Mouse (Mus musculus): ENCODE measurements around the gene Zfp422. TPM values are rescaled to one million over a fixed set of nuclear protein-coding genes. Genes with fewer than 3 reads are reported as not detected.

The Zfp422 gene
- polyA plus RNA-seq, 1 experiment: 4.8 TPM

GRCm38 (mm10) chr6:116651437-116652118 lies 22.8 kb upstream of the Zfp422 start:
- H3K9me3 ChIP-seq: no peaks in the 10 kb centered on the region
- peaks cover 61% of the 10 kb centered on the region for H3K4me1 ChIP-seq
- H3K4me3 ChIP-seq (replicated peaks): no peak overlapping the region
- peaks cover 33% of the 10 kb centered on the region for H3K27me3 ChIP-seq (replicated peaks)
- TF ChIP-seq GATA1 (IDR thresholded peaks at IDR 0.05; ENCODE audit: borderline replicate concordance, low read length) (no peak), FLI1 (IDR thresholded peaks at IDR 0.05; ENCODE audit: low read length) (no peak)
- peaks cover 2% of the 10 kb centered on the region for H3K36me3 ChIP-seq (replicated peaks; ENCODE audit: low read length)

- peaks cover 33% of the 10 kb centered on the region for H3K27me3 ChIP-seq (replicated peaks)
- H3K4me1 ChIP-seq: peaks cover 68% of the 10 kb centered on the region
- peaks cover 2% of the 10 kb centered on the region for H3K36me3 ChIP-seq (replicated peaks; ENCODE audit: low read length)
- peak within 1 kb of the TSS; percentile 35 for H3K4me3 ChIP-seq (replicated peaks)
- TF ChIP-seq GATA1 (IDR thresholded peaks at IDR 0.05; ENCODE audit: borderline replicate concordance, low read length) (no peak), FLI1 (IDR thresholded peaks at IDR 0.05; ENCODE audit: low read length) (no peak)
- H3K9me3 ChIP-seq: no peaks in the 10 kb centered on the region
Measured at GRCm38 (mm10) chr6:116650406-116650805, 21.6 kb upstream of the Zfp422 start, which contains the start of gene Depp1. TSS of gene Depp1 (plus strand) at chr6:116650609.

GRCm38 (mm10) chr6:116649811-116650210 lies 21.0 kb upstream of the Zfp422 start:
- H3K36me3 ChIP-seq (replicated peaks; ENCODE audit: low read length): peaks cover 2% of the 10 kb centered on the region
- peaks cover 37% of the 10 kb centered on the region for H3K27me3 ChIP-seq (replicated peaks)
- TF ChIP-seq GATA1 (IDR thresholded peaks at IDR 0.05; ENCODE audit: borderline replicate concordance, low read length) (no peak), FLI1 (IDR thresholded peaks at IDR 0.05; ENCODE audit: low read length) (no peak)
- peak overlapping the region; percentile 35 for H3K4me3 ChIP-seq (replicated peaks)
- H3K9me3 ChIP-seq: no peaks in the 10 kb centered on the region
- H3K4me1 ChIP-seq: peaks cover 68% of the 10 kb centered on the region

DNA sequence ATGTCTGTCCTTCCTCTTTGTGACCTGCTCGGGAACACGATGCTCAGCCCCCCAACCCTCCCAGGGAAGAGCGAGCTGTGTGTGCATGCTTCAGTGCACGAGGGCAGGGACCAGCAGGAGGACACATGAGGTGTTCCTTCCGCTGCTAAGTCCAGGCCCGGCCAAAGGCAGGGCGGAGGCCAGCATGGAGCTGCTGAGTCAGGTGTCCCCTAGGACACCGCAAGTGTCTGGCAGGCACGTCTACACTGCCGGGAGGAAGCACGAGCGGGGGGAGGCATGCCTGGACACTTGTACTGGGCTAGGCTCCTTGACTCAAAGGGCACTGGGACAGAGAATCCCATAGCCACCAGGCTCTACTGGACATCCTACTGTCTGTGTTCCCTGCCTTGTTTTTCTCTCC lies 19.0 kb upstream of the Zfp422 start:
- H3K36me3 ChIP-seq (replicated peaks; ENCODE audit: low read length): peaks cover 2% of the 10 kb centered on the region
- H3K4me3 ChIP-seq (replicated peaks): peak overlapping the region; percentile 26
- no peaks in the 10 kb centered on the region for H3K9me3 ChIP-seq
- H3K27me3 ChIP-seq (replicated peaks): peaks cover 24% of the 10 kb centered on the region
- TF ChIP-seq GATA1 (IDR thresholded peaks at IDR 0.05; ENCODE audit: borderline replicate concordance, low read length) (no peak), FLI1 (IDR thresholded peaks at IDR 0.05; ENCODE audit: low read length) (no peak)
- peaks cover 81% of the 10 kb centered on the region for H3K4me1 ChIP-seq

- Histone ChIP-seq H3K4me1 (peaks cover 65% of the 10 kb centered on the region), H3K9me3 (no peaks in the 10 kb centered on the region), H3K27me3 (replicated peaks) (peaks cover 13% of the 10 kb centered on the region), H3K4me3 (replicated peaks) (no peak overlapping the region), H3K36me3 (replicated peaks; ENCODE audit: low read length) (peaks cover 2% of the 10 kb centered on the region)
- TF ChIP-seq GATA1 (IDR thresholded peaks at IDR 0.05; ENCODE audit: borderline replicate concordance, low read length) (no peak), FLI1 (IDR thresholded peaks at IDR 0.05; ENCODE audit: low read length) (no peak)
Measured at GRCm38 (mm10) chr6:116644335-116644734, 15.5 kb upstream of the Zfp422 start.

- peaks cover 65% of the 10 kb centered on the region for H3K4me1 ChIP-seq
- H3K36me3 ChIP-seq (replicated peaks; ENCODE audit: low read length): peaks cover 2% of the 10 kb centered on the region
- no peak for TF ChIP-seq GATA1 (IDR thresholded peaks at IDR 0.05; ENCODE audit: borderline replicate concordance, low read length)
- TF ChIP-seq FLI1 (IDR thresholded peaks at IDR 0.05; ENCODE audit: low read length): no peak
- H3K27me3 ChIP-seq (replicated peaks): peaks cover 13% of the 10 kb centered on the region
- no peak overlapping the region for H3K4me3 ChIP-seq (replicated peaks)
- H3K9me3 ChIP-seq: no peaks in the 10 kb centered on the region
Measured at GRCm38 (mm10) chr6:116643881-116644280, 15.1 kb upstream of the Zfp422 start.

GRCm38 (mm10) chr6:116642942-116643341 lies 14.1 kb upstream of the Zfp422 start:
- Histone ChIP-seq H3K4me3 (replicated peaks) (no peak overlapping the region), H3K27me3 (replicated peaks) (peaks cover 13% of the 10 kb centered on the region), H3K4me1 (peaks cover 68% of the 10 kb centered on the region), H3K9me3 (no peaks in the 10 kb centered on the region), H3K36me3 (replicated peaks; ENCODE audit: low read length) (peaks cover 2% of the 10 kb centered on the region)
- TF ChIP-seq GATA1 (IDR thresholded peaks at IDR 0.05; ENCODE audit: borderline replicate concordance, low read length) (no peak), FLI1 (IDR thresholded peaks at IDR 0.05; ENCODE audit: low read length) (no peak)

- H3K9me3 ChIP-seq: no peaks in the 10 kb centered on the region
- H3K4me1 ChIP-seq: peaks cover 74% of the 10 kb centered on the region
- TF ChIP-seq GATA1 (IDR thresholded peaks at IDR 0.05; ENCODE audit: borderline replicate concordance, low read length): no peak
- no peak for TF ChIP-seq FLI1 (IDR thresholded peaks at IDR 0.05; ENCODE audit: low read length)
- H3K4me3 ChIP-seq (replicated peaks): no peak overlapping the region
- H3K27me3 ChIP-seq (replicated peaks): peaks cover 3% of the 10 kb centered on the region
- no peaks in the 10 kb centered on the region for H3K36me3 ChIP-seq (replicated peaks; ENCODE audit: low read length)
Measured at GRCm38 (mm10) chr6:116639663-116640062, 10.9 kb upstream of the Zfp422 start.

DNA sequence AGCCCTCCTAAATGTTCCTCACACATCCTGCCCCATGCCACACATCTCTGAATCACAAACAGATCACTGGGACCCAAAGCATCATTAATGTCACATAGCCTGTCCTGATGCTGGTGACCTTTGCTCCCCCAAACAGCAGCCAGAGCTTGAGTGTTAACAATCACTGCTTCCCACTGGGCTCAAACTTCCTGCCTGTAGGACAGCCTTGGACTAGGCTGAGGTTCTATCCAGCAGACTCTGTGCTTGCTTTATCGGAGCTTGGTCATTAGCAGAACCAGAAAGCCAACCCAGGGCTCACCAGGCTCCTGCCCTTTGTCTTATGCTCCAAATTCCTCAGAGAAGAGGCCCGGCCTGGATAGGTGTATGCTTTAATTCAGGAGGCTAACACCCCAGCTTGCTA lies 10.1 kb upstream of the Zfp422 start:
- TF ChIP-seq FLI1 (IDR thresholded peaks at IDR 0.05; ENCODE audit: low read length) (no peak), GATA1 (IDR thresholded peaks at IDR 0.05; ENCODE audit: borderline replicate concordance, low read length) (no peak)
- Histone ChIP-seq H3K27me3 (replicated peaks) (peaks cover 3% of the 10 kb centered on the region), H3K9me3 (no peaks in the 10 kb centered on the region), H3K4me3 (replicated peaks) (no peak overlapping the region), H3K36me3 (replicated peaks; ENCODE audit: low read length) (no peaks in the 10 kb centered on the region), H3K4me1 (peaks cover 74% of the 10 kb centered on the region)

- TF ChIP-seq FLI1 (IDR thresholded peaks at IDR 0.05; ENCODE audit: low read length) (no peak), GATA1 (IDR thresholded peaks at IDR 0.05; ENCODE audit: borderline replicate concordance, low read length) (no peak)
- no peaks in the 10 kb centered on the region for H3K9me3 ChIP-seq
Measured at GRCm38 (mm10) chr6:116637496-116637895, 8.7 kb upstream of the Zfp422 start.

More at GRCm38 (mm10) chr6:116637496-116637895, 8.7 kb upstream of the Zfp422 start:
- Histone ChIP-seq H3K4me3 (replicated peaks) (no peak overlapping the region), H3K36me3 (replicated peaks; ENCODE audit: low read length) (no peaks in the 10 kb centered on the region), H3K4me1 (peaks cover 67% of the 10 kb centered on the region), H3K27me3 (replicated peaks) (peaks cover 3% of the 10 kb centered on the region)
